Mouse (Mus musculus) erythroblast, embryonic 14.5 days (primary cell): Measurements from ENCODE around the gene Idh1.

ENCODE experiments used
- GATA1 ChIP-seq: IDR thresholded peaks from 2 replicates; pipeline ENCODE4 v1.6.1; 2012; ENCODE audit warnings: low read length, inconsistent platforms, mixed read lengths
- TAL1 ChIP-seq: IDR thresholded peaks from 3 replicates; pipeline ENCODE4 v1.6.1; 2012; ENCODE audit warnings: low read length, inconsistent platforms, mixed read lengths

- TF ChIP-seq TAL1 (no peak), GATA1 (no peak)
Measured at GRCm38 (mm10) chr1:65162210-65162609, 24.1 kb downstream of the Idh1 start.
